Mouse (Mus musculus) gastrocnemius, postnatal 4 days (tissue): Measurements from ENCODE around the gene Slc52a3. TPM values are rescaled to one million over a fixed set of nuclear protein-coding genes. Genes with fewer than 3 reads are reported as not detected.

Experiments used
- DNase-seq, 2 experiments: peaks; one replicate each; pipeline ENCODE4 v3.0.0; 2021 to 2022; ENCODE audit warnings: low spot score in 2 of 2, mixed read lengths in 2 of 2
- microRNA-seq: library from miRNA; unstranded; fragments of <30 nt; microRNA quantifications from one replicate; pipeline ENCODE4 v1.2.0, GENCODE M21; 2021
- total RNA-seq, 2 experiments: library from RNA; stranded (reverse); gene quantifications; 2 replicates each; pipeline ENCODE4 v1.2.3; 2021

Gene Slc52a3
- total RNA-seq, 2 experiments from 2014 or later, result 1.3 to 1.6 TPM

- no peak for DNase-seq
These were observed 43.8 kb downstream of the Slc52a3 start for GRCm38 (mm10) chr2:152040101-152040500.

GRCm38 (mm10) chr2:152047116-152048002 is 51.0 kb downstream of the Slc52a3 start:
- no peak for DNase-seq

DNA sequence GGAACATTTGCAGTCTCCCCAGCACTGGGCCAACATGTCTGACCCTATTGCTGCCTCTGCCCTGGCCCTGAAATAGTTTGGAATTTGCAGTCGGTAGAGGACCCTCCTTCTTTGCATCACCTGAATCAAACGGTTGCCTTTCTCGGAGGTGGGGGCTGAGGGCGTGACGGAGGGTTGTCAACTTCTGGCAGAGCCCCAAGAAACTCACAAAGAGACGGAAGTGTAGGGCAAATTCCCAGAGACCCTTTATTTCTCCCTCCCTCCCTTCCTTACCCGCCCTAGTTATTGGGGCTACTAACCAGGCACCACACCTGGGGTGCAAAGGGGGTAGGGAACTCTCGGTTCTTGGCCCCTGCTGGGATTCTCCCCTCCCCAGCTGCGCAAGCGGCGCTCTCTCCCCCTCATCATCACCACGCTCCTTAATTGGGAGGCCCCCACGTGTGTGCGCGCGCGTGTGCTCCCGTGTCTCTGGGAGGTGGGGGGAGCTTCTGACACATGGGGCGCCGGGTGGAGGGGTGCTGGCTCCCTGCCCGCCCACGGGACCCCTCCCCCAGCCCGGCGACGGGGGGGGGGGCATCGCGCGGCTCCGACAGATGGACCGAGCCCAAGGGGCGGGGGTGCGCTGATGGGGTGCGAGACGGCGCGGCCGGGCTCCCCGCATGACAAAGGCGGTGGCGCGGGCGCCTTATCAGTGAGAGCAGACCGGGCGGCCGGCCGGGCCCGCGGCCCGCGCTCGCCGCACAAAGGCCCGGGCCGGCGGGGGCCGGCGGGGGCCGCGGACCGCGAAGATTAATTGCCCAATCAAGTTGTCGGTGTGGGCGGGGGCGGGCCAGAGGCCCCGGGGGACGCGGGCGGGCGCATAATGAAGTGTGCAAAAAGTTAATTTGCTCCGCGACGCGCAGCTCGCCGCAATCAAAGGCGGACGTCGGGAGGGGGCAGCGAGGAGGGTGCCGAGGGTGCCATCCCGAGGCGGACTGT is 52.0 kb downstream of the Slc52a3 start:
- DNase-seq, result no peak

GRCm38 (mm10) chr2:152048981-152049441 is 52.7 kb downstream of the Slc52a3 start:
- no peak for DNase-seq

DNA sequence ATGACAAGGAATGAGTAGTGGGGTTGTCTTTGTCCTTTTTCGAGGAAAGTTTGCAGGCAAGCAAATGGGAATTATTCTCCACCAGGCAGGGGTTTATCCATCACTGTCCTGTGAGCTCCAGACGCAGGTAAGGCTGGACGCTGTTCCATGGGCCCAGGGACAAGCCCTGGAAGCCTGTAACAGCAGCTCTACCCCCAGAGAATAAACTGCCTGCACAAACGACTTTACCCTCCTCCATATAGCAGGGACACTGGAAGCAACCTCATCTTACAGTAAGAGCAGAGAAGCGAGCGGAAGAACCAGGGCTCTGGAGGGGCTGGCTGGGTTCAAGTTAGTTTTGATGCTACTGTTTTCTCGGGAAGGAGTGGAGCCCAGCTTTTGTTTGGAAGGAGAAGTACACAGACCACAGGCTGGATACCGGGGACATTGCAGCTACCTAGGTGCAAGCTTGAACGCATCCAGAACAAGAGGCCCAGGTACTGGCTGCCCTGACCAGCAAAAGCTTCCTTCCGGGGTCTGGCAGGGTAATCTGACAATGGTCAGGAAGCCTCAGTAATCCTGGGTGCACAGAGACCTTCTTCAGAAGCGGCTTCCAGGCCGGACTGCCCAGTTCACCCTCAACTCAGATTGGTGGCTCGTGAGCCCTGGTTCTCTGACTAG is 53.4 kb downstream of the Slc52a3 start:
- no peak for DNase-seq

DNA sequence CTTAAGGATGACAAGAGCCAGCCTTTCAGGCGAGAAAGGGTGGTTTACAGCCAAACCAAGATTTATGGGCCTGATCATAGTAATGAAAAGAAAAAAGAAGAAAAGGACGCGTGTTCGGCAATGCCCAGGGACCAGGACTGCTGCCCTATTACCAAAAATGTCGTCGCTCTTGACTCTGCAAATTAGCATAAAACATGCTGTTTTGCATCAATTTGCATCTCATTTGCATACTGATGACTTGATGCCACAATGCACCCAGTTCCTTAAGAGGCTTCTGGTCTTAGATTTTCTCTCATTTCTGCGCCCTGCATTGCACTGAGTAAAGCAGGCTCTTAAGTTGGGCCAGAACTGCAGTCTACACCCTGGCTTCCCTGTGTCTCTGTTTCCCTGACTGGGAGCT is 54.0 kb downstream of the Slc52a3 start:
- DNase-seq, result no peak

DNA sequence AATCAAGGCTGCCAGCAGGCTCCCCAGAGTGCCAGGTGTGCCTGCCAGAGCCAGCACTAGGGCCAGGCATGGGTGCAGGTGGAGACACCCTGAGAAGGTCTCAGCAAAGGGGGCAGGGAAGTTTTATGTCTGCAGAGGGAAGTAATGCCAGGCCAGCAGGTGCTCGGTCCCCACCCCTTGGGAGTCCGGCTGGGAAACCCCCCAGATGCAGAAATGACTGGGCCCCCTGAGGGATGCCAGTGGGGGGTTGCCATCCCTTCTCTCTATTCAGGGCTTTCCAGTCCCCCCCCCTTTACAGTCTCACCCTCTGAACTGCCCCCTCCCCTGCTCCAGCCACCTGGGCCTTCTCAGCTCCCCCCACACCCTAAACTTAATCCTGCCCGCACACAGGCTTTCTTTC is 55.7 kb downstream of the Slc52a3 start:
- DNase-seq, result no peak

- no peak for DNase-seq
These were observed 59.1 kb downstream of the Slc52a3 start for GRCm38 (mm10) chr2:152055406-152055805.

DNA sequence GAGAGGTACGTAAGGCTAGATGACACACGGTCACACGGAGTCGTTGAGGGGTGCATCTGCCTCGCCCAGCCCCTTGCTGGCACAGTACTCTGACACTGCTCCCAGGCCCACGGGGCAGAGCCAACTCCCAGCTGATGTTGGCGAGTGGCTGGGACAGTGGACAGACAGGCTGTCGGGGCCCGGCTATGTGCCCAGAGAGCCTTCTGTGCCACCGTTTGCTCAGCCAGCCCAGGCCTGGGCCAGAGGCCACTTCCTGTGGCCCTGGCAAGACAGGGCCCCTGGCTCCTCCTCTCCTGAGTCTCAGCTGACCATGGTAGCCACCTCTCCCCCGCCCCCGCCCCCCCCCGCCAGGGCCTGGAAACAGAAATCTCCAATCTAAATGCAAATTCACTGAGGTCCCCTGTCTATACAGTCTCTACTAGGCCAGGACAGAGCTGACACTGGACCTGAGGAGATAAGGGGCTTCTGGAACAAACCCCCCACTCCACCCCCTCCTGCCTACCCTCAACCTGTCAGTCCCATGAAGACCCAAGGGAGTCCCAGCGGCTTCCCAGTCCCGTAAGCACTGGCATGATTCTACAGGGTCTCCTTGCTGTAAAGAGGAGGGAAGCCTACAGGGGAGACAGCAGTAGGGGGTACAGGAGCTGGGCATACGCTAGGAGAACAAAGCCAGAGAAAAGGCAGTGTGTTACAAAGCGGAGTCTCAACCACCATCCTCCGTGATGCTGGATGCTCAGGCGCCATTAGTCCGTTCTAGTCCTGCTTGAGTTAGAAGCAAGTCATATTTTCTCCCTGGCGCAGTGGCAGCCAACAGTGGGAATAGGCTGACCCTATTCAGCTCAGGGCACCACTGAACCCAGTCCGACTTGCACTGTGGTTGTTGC is 60.3 kb downstream of the Slc52a3 start:
- no peak for DNase-seq

GRCm38 (mm10) chr2:152057252-152057563 is 60.9 kb downstream of the Slc52a3 start:
- no peak for DNase-seq

Small RNAs within 50 kb of the gene (microRNA-seq; reads per million reads assigned to microRNA genes)
- gene Mir1953, result not detected

Other genes starting within 250 kb of the Slc52a3 start
- under 1 TPM; 0.21 to 0.34 TPM for gene Rspo4, start 153.6 kb upstream of the Slc52a3 start, total RNA-seq
- gene Angpt4, start 85.3 kb upstream of the Slc52a3 start, total RNA-seq, result under 1 TPM; 0.18 to 0.37 TPM
- 10 to 100 TPM; 11.1 to 14.3 TPM for gene Fam110a, start 16.3 kb upstream of the Slc52a3 start, total RNA-seq
- not detected for gene Scrt2, start 85.0 kb downstream of the Slc52a3 start, total RNA-seq
- gene Srxn1, start 109.0 kb downstream of the Slc52a3 start, total RNA-seq, result 10 to 100 TPM; 13.4 to 14.8 TPM
- gene Tcf15, start 147.1 kb downstream of the Slc52a3 start, total RNA-seq, result 10 to 100 TPM; 18.4 to 21.9 TPM
- gene Csnk2a1, start 230.3 kb downstream of the Slc52a3 start, total RNA-seq, result 10 to 100 TPM; 77.4 to 89.6 TPM